Mouse (Mus musculus) embryonic facial prominence, embryonic 14.5 days (tissue): ENCODE data around the gene Klhdc7b. TPM values are rescaled to one million over a fixed set of nuclear protein-coding genes. Genes with fewer than 3 reads are reported as not detected.
A peak's percentile ranks its signal among the peaks of the same experiment; 100 is the strongest.

Source experiments
- ATAC-seq: fragments of 200-750 bp; cut with Nextera tagmentation; 2 replicates; pipeline ENCODE4 v1.8.0; 2017; ENCODE audit warnings: low read depth, moderate number of reproducible peaks, moderate TSS enrichment
- DNase-seq: peaks from one replicate; pipeline ENCODE4 v3.0.0-alpha.2; 2015; ENCODE audit warnings: low spot score
- H3K27ac ChIP-seq: fragments of 300-500 bp; sonication (generic); replicated peaks from 2 replicates; pipeline ENCODE4 v1.5.1; 2014; ENCODE audit warnings: low read depth, mild to moderate bottlenecking, low read length, moderate library complexity
- H3K27me3 ChIP-seq: fragments of 300-500 bp; sonication (generic); replicated peaks from 2 replicates; pipeline ENCODE4 v1.6.1; 2014; ENCODE audit warnings: low read length; ENCODE audit not compliant: control insufficient read depth, insufficient read depth
- H3K36me3 ChIP-seq: fragments of 300-500 bp; sonication (generic); 2 replicates; pipeline ENCODE4 v1.6.1; 2014; ENCODE audit warnings: low read length, mixed read lengths; ENCODE audit not compliant: control insufficient read depth, insufficient read depth
- H3K4me1 ChIP-seq: fragments of 300-500 bp; sonication (generic); 2 replicates; pipeline ENCODE4 v1.6.1; 2014; ENCODE audit warnings: antibody characterized with exemption, low read length; ENCODE audit not compliant: control insufficient read depth, insufficient read depth
- H3K4me2 ChIP-seq: fragments of 300-500 bp; sonication (generic); 2 replicates; pipeline ENCODE4 v1.6.1; 2014; ENCODE audit warnings: low read depth, mild to moderate bottlenecking, low read length, moderate library complexity, mixed read lengths
- H3K4me3 ChIP-seq: fragments of 300-500 bp; sonication (generic); 2 replicates; pipeline ENCODE4 v1.5.1; 2014; ENCODE audit warnings: low read depth, mild to moderate bottlenecking, low read length
- H3K9ac ChIP-seq: fragments of 300-500 bp; sonication (generic); 2 replicates; pipeline ENCODE4 v1.6.1; 2014; ENCODE audit warnings: low read depth, mild to moderate bottlenecking, low read length, moderate library complexity, mixed read lengths
- H3K9me3 ChIP-seq: fragments of 300-500 bp; sonication (generic); 2 replicates; pipeline ENCODE4 v1.6.1; 2016; ENCODE audit warnings: low read length; ENCODE audit not compliant: control insufficient read depth
- WGBS: fragments of 180-500 bp; shearing (Covaris S2); extraction: QIAGEN DNeasy Blood & Tissue Kit; methylation state at CpG from one replicate; pipeline ENCODE4 v1.1.7; 2014; 5-methylcytosine and 5-hydroxymethylcytosine counted together
- polyA plus RNA-seq: library from polyadenylated mRNA; unstranded; fragments of >200 nt; fragmentation: Nextera tagmentation; extraction: Ambion mirVana; gene quantifications from 2 replicates; pipeline ENCODE4 v1.2.1, GENCODE M21; 2014

The Klhdc7b gene
- polyA plus RNA-seq, 1 experiment from 2014 or later: not detected

GRCm38 (mm10) chr15:89352795-89353194, 31.9 kb upstream of the Klhdc7b start:
- H3K27ac ChIP-seq: no peak overlapping the region
- DNase-seq (no peak), ATAC-seq (no peak)
- H3K4me2 ChIP-seq: no peak overlapping the region
- no peaks in the 10 kb centered on the region for H3K27me3 ChIP-seq
- H3K4me3 ChIP-seq: no peak overlapping the region
- no peaks in the 10 kb centered on the region for H3K9me3 ChIP-seq
- H3K4me1 ChIP-seq: peaks cover 16% of the 10 kb centered on the region
- WGBS: 96% methylated on average over 12 of the region's 12 CpGs
- no peak overlapping the region for H3K9ac ChIP-seq
- H3K36me3 ChIP-seq: peaks cover 44% of the 10 kb centered on the region

GRCm38 (mm10) chr15:89353837-89354236, 30.9 kb upstream of the Klhdc7b start:
- Histone ChIP-seq H3K4me3 (no peak overlapping the region), H3K27me3 (no peaks in the 10 kb centered on the region), H3K36me3 (peaks cover 50% of the 10 kb centered on the region), H3K27ac (no peak overlapping the region), H3K4me1 (peaks cover 16% of the 10 kb centered on the region), H3K4me2 (peak overlapping the region; percentile 86), H3K9ac (peak overlapping the region; percentile 90; the same call in 1 of the 2 replicates), H3K9me3 (no peaks in the 10 kb centered on the region)
- DNase-seq (no peak), ATAC-seq (no peak)
- WGBS: 93% methylated on average over 16 of the region's 16 CpGs

GRCm38 (mm10) chr15:89354455-89354854, 30.3 kb upstream of the Klhdc7b start:
- 66% methylated on average over 6 of the region's 7 CpGs for WGBS
- Histone ChIP-seq H3K27ac (no peak overlapping the region), H3K4me3 (peak overlapping the region; percentile 86), H3K27me3 (no peaks in the 10 kb centered on the region), H3K36me3 (peaks cover 51% of the 10 kb centered on the region), H3K4me2 (peak overlapping the region; percentile 86), H3K4me1 (peaks cover 16% of the 10 kb centered on the region), H3K9me3 (no peaks in the 10 kb centered on the region), H3K9ac (peak overlapping the region; percentile 90)
- no peak for DNase-seq
- no peak for ATAC-seq

- H3K36me3 ChIP-seq: peaks cover 53% of the 10 kb centered on the region
- DNase-seq (peak; percentile 98), ATAC-seq (peak; percentile 91)
- under 1% methylated on average over 48 of the region's 64 CpGs for WGBS
- no peaks in the 10 kb centered on the region for H3K27me3 ChIP-seq
- H3K9ac ChIP-seq: peak within 1 kb of the TSS; percentile 90
- H3K4me1 ChIP-seq: peaks cover 16% of the 10 kb centered on the region
- H3K27ac ChIP-seq: peak within 1 kb of the TSS; percentile 96
- H3K9me3 ChIP-seq: no peaks in the 10 kb centered on the region
- peak within 1 kb of the TSS; percentile 86 for H3K4me3 ChIP-seq
- H3K4me2 ChIP-seq: peak within 1 kb of the TSS; percentile 86
Observed at GRCm38 (mm10) chr15:89355241-89356187, 29.2 kb upstream of the Klhdc7b start, which contains the start of the genes Lmf2 and Ncaph2. TSS of gene Lmf2 (minus strand) at chr15:89355659. TSS of gene Ncaph2 (plus strand) at chr15:89355719.

- Histone ChIP-seq H3K4me2 (peak overlapping the region; percentile 86), H3K9me3 (no peaks in the 10 kb centered on the region), H3K27ac (peak overlapping the region; percentile 96), H3K9ac (peak overlapping the region; percentile 90), H3K4me1 (peaks cover 16% of the 10 kb centered on the region), H3K36me3 (peaks cover 53% of the 10 kb centered on the region), H3K27me3 (no peaks in the 10 kb centered on the region), H3K4me3 (peak overlapping the region; percentile 86)
- under 1% methylated on average over 15 of the region's 15 CpGs for WGBS
- DNase-seq: peak; percentile 97
- peak; percentile 77 for ATAC-seq
Observed at GRCm38 (mm10) chr15:89356372-89356771, 28.3 kb upstream of the Klhdc7b start.

GRCm38 (mm10) chr15:89358784-89359183, 25.9 kb upstream of the Klhdc7b start:
- no peak overlapping the region for H3K27ac ChIP-seq
- peaks cover 16% of the 10 kb centered on the region for H3K4me1 ChIP-seq
- no peak overlapping the region for H3K9ac ChIP-seq
- 88% methylated on average over 3 of the region's 3 CpGs for WGBS
- H3K4me2 ChIP-seq: no peak overlapping the region
- peaks cover 51% of the 10 kb centered on the region for H3K36me3 ChIP-seq
- H3K27me3 ChIP-seq: no peaks in the 10 kb centered on the region
- no peak for ATAC-seq
- H3K9me3 ChIP-seq: no peaks in the 10 kb centered on the region
- no peak overlapping the region for H3K4me3 ChIP-seq
- no peak for DNase-seq

GRCm38 (mm10) chr15:89363051-89363450, 21.7 kb upstream of the Klhdc7b start:
- DNase-seq (no peak), ATAC-seq (no peak)
- Histone ChIP-seq H3K27me3 (no peaks in the 10 kb centered on the region), H3K4me3 (no peak overlapping the region), H3K9ac (no peak overlapping the region), H3K9me3 (no peaks in the 10 kb centered on the region), H3K27ac (no peak overlapping the region), H3K4me1 (no peaks in the 10 kb centered on the region), H3K36me3 (peaks cover 88% of the 10 kb centered on the region), H3K4me2 (no peak overlapping the region)
- 85% methylated on average over 7 of the region's 7 CpGs for WGBS

- H3K4me2 ChIP-seq: no peak overlapping the region
- no peaks in the 10 kb centered on the region for H3K9me3 ChIP-seq
- H3K9ac ChIP-seq: no peak overlapping the region
- no peaks in the 10 kb centered on the region for H3K27me3 ChIP-seq
- 88% methylated on average over 4 of the region's 4 CpGs for WGBS
- DNase-seq (no peak), ATAC-seq (no peak)
- no peaks in the 10 kb centered on the region for H3K4me1 ChIP-seq
- H3K4me3 ChIP-seq: no peak overlapping the region
- H3K27ac ChIP-seq: no peak overlapping the region
- H3K36me3 ChIP-seq: peaks cover 98% of the 10 kb centered on the region
Observed at GRCm38 (mm10) chr15:89365141-89365551, 19.6 kb upstream of the Klhdc7b start.
